Mouse (Mus musculus) kidney, embryonic 15.5 days (tissue): Measurements from ENCODE around the gene Prickle1. TPM values are rescaled to one million over a fixed set of nuclear protein-coding genes. Genes with fewer than 3 reads are reported as not detected.
A peak's percentile ranks its signal among the peaks of the same experiment; 100 is the strongest.

ENCODE experiments used
- ATAC-seq: fragments of 200-750 bp; cut with Nextera tagmentation; replicated peaks from 2 replicates; pipeline ENCODE4 v1.8.0; 2017; ENCODE audit warnings: moderate TSS enrichment; ENCODE audit not compliant: low FRiP score
- H3K27ac ChIP-seq: fragments of 300-500 bp; sonication (generic); 2 replicates; pipeline ENCODE4 v1.5.1; 2015; ENCODE audit warnings: mild to moderate bottlenecking, inconsistent platforms
- H3K27me3 ChIP-seq: fragments of 300-500 bp; sonication (generic); 2 replicates; pipeline ENCODE4 v1.6.1; 2015; ENCODE audit warnings: inconsistent platforms
- H3K36me3 ChIP-seq: fragments of 300-500 bp; sonication (generic); 2 replicates; pipeline ENCODE4 v1.6.1; 2015; ENCODE audit warnings: inconsistent platforms
- H3K4me1 ChIP-seq: fragments of 300-500 bp; sonication (generic); 2 replicates; pipeline ENCODE4 v1.6.1; 2015; ENCODE audit warnings: inconsistent platforms
- H3K4me2 ChIP-seq: fragments of 300-500 bp; sonication (generic); 2 replicates; pipeline ENCODE4 v1.6.1; 2015; ENCODE audit warnings: moderate library complexity, mild to moderate bottlenecking, inconsistent platforms
- H3K4me3 ChIP-seq: fragments of 300-500 bp; sonication (generic); replicated peaks from 2 replicates; pipeline ENCODE4 v1.5.1; 2015; ENCODE audit warnings: mild to moderate bottlenecking, inconsistent platforms
- H3K9ac ChIP-seq: fragments of 300-500 bp; sonication (generic); 2 replicates; pipeline ENCODE4 v1.6.1; 2015; ENCODE audit warnings: mild to moderate bottlenecking, inconsistent platforms
- H3K9me3 ChIP-seq: fragments of 300-500 bp; sonication (generic); replicated peaks from 2 replicates; pipeline ENCODE4 v1.6.1; 2016; ENCODE audit warnings: inconsistent platforms
- WGBS: fragments of 180-500 bp; shearing (Covaris S2); methylation state at CpG from one replicate; pipeline ENCODE4 v1.1.7; 2015; ENCODE audit warnings: mixed read lengths; 5-methylcytosine and 5-hydroxymethylcytosine counted together
- polyA plus RNA-seq: library from polyadenylated mRNA; unstranded; fragments of >200 nt; fragmentation: Nextera tagmentation; extraction: Ambion mirVana; gene quantifications from 2 replicates; pipeline ENCODE4 v1.2.1, GENCODE M21; 2015

Gene Prickle1
- polyA plus RNA-seq, 1 experiment from 2014 or later = 27.0 TPM

DNA sequence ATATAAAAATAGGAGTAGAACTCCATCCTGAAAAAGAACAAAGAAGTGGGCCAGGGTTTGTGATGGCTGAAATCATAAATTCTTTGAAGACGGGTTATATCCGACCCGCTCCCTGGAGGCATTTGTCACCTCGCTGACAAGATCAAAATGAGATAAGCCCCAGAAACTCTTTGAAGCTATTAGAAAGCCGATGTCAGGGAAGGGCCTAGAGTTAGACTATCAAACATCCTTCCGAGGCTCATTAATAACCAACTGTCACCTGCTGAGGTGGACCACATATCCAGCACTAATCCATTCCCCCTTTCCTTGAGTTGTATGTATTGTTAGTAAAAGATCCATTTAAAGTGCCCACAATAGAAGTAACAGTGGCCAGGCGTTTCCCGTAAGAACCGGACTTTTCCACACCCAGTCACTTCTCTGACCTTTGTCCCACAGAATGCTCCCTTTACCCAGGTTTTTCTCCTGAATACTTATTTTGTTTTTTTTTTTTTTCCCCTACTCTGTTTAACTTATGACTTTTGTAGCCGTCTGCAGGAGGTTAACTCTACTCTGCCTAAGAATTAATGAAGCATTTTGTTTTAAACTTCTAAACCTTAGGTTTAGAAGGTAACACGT, 24.7 kb downstream of the Prickle1 start:
- no peak overlapping the region for H3K27ac ChIP-seq
- H3K9ac ChIP-seq = no peak overlapping the region
- H3K4me1 ChIP-seq = peaks cover 37% of the 10 kb centered on the region
- no peak overlapping the region for H3K4me2 ChIP-seq
- H3K36me3 ChIP-seq = no peaks in the 10 kb centered on the region
- H3K4me3 ChIP-seq = no peak overlapping the region
- no peak for ATAC-seq
- H3K27me3 ChIP-seq = no peaks in the 10 kb centered on the region
- H3K9me3 ChIP-seq = no peaks in the 10 kb centered on the region
- WGBS = 46% methylated on average over 11 of the region's 11 CpGs

DNA sequence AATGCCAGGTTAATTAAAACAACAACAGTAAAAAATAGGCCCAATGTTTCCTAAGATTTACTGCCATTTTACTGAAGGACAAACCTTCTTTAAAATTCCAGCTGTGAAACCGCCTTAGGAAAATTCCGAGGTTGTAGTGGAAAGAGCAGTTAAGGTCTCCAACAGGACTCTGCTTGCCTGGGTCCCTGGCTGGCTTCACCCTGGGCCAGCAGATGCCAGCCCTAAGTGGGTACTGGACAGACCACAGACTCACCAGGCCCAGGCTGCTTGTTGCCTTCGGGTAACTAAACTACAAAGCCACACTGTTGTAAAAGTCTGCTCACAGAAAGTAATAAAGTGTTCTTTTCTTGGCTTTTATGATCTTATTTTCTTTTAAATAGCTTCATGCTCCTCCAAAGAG, 26.8 kb downstream of the Prickle1 start:
- H3K4me2 ChIP-seq = no peak overlapping the region
- 39% methylated on average over 3 of the region's 3 CpGs for WGBS
- no peaks in the 10 kb centered on the region for H3K27me3 ChIP-seq
- no peaks in the 10 kb centered on the region for H3K36me3 ChIP-seq
- H3K9ac ChIP-seq = no peak overlapping the region
- no peak overlapping the region for H3K4me3 ChIP-seq
- H3K4me1 ChIP-seq = peaks cover 33% of the 10 kb centered on the region
- peak overlapping the region; percentile 84 for H3K27ac ChIP-seq
- no peak for ATAC-seq
- no peaks in the 10 kb centered on the region for H3K9me3 ChIP-seq

DNA sequence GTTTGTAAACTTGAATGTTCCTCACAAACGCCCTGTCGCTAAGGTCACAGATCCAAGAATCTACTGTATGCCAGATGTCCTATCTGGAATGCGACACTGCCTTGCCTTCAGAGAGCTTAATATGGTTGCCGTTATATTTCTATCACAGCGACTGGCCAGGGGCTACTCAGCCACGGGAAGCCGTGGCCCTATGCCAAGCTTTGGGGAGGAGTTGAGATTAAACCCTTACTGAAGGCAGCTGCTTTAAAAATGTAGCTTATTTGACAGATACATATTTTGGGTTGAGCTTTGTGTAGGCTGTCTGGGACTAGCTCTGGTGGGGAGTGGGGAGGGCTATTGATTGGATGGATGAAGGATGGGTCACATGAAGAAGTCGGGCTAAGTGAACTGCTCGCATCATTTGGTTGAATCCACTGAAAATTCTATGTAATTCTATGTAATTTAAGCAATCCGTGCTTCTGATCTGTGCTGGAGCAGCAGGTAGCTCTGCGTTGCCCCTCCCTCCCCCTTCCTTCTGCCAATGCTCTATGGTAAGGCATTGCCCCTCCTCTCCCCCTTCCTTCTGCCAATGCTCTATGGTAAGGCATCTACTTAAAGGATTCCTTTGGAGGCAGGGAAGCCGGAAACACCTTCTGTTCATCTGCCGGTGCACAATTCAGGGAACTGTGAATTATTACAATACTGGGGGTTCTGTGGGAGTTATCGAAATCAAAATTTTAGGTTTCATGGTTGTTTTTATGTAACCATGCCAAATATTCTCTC, 28.0 kb downstream of the Prickle1 start:
- no peak overlapping the region for H3K4me2 ChIP-seq
- no peaks in the 10 kb centered on the region for H3K9me3 ChIP-seq
- no peak overlapping the region for H3K9ac ChIP-seq
- H3K27me3 ChIP-seq = no peaks in the 10 kb centered on the region
- no peak overlapping the region for H3K27ac ChIP-seq
- no peak overlapping the region for H3K4me3 ChIP-seq
- no peaks in the 10 kb centered on the region for H3K36me3 ChIP-seq
- WGBS = 69% methylated on average over 14 of the region's 14 CpGs
- peak; percentile 40; the same call in 1 of the 2 replicates for ATAC-seq
- H3K4me1 ChIP-seq = peaks cover 33% of the 10 kb centered on the region

DNA sequence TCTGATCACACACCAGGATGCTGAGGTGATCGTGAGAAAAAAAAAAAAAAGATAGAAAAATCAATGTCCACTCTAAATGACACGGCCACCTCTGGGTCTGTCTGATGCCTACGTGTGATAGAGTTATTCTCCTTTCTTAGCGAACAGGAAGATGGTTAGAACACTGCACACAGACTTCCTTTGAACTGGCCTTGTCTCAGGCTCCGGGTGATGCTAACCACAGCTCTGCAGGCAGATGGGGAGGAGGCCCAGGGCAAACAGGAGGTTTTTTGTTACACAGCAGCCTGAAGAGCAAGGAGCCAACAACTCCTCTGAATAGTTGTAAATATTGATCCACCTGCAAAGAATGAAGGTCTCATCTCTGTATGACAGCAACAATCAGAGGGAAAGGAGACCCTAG, 32.2 kb downstream of the Prickle1 start:
- no peak overlapping the region for H3K4me2 ChIP-seq
- no peak for ATAC-seq
- no peaks in the 10 kb centered on the region for H3K27me3 ChIP-seq
- no peak overlapping the region for H3K4me3 ChIP-seq
- 60% methylated on average over 5 of the region's 5 CpGs for WGBS
- no peak overlapping the region for H3K27ac ChIP-seq
- peaks cover 2% of the 10 kb centered on the region; the same call in 1 of the 2 replicates for H3K36me3 ChIP-seq
- H3K4me1 ChIP-seq = peaks cover 23% of the 10 kb centered on the region
- H3K9me3 ChIP-seq = no peaks in the 10 kb centered on the region
- H3K9ac ChIP-seq = no peak overlapping the region

DNA sequence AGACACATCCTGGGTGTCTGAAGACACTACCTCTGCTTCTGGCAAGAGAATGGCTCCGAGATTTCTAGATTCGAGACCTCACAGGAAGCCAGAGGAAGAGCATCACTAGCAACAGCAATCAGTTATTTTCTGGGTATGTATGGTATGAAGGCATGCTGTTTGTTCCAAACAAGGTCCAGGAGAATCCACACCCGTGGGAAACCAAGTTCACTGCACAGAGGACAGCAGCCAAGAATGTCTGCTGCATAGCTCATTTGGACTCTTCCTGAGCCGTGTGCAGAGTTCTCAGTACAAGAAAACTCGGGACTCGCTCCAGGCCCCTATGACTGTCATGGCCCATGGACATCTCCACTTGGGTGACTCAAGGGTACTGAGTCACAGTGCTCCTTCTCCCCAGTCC, 34.2 kb downstream of the Prickle1 start:
- Histone ChIP-seq H3K27me3 (no peaks in the 10 kb centered on the region), H3K9ac (no peak overlapping the region), H3K27ac (no peak overlapping the region), H3K4me2 (no peak overlapping the region), H3K36me3 (peaks cover 4% of the 10 kb centered on the region; the same call in 1 of the 2 replicates), H3K4me3 (no peak overlapping the region), H3K4me1 (peaks cover 8% of the 10 kb centered on the region; the same call in 1 of the 2 replicates), H3K9me3 (no peaks in the 10 kb centered on the region)
- no peak for ATAC-seq
- WGBS = 73% methylated on average over 6 of the region's 6 CpGs

DNA sequence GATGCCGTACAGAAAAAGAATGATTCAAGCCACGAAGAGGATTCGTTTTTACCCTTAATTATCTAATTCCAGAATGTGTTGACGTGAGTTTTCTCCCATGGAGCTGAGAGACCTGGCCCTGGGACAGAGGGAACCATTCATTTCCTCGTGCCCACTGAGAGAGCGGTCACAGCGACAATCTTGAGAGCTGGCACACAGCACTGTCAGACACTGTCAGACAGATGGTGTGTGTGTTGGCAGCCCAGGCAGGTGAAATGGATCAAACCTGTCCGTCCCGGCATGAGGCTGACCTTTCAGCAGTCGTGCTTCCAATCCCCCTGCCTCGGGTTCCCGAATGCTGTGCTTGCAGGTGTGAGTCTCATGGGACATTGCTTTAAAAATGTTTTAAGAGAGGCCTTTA, 37.3 kb downstream of the Prickle1 start:
- Histone ChIP-seq H3K4me1 (peaks cover 16% of the 10 kb centered on the region; the same call in 1 of the 2 replicates), H3K36me3 (peaks cover 4% of the 10 kb centered on the region; the same call in 1 of the 2 replicates), H3K4me2 (no peak overlapping the region), H3K27ac (no peak overlapping the region), H3K9ac (no peak overlapping the region), H3K9me3 (no peaks in the 10 kb centered on the region), H3K27me3 (no peaks in the 10 kb centered on the region), H3K4me3 (no peak overlapping the region)
- ATAC-seq = no peak
- WGBS = 88% methylated on average over 12 of the region's 12 CpGs

DNA sequence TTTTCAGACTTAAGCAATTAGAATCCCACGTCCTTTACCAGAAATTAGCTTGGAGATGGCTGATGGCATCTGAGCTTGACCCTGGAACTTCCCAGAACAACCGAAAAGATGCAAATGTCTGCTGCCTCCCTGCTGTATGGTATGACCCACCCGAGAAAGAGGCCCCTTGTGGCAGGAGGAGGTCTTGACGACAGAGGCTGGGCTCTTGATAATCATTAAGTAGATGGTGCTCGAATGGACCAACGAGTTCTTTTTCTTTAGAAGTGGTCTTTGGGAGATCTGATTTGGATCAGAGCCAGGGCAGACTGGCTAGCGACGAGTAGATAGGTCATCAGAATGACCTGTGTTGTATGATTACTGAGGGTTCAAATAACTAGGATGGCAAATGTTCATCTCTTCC, 40.0 kb downstream of the Prickle1 start:
- H3K27ac ChIP-seq = no peak overlapping the region
- peaks cover 4% of the 10 kb centered on the region; the same call in 1 of the 2 replicates for H3K36me3 ChIP-seq
- H3K4me1 ChIP-seq = peaks cover 28% of the 10 kb centered on the region
- 57% methylated on average over 8 of the region's 8 CpGs for WGBS
- no peaks in the 10 kb centered on the region for H3K9me3 ChIP-seq
- no peak overlapping the region for H3K9ac ChIP-seq
- H3K27me3 ChIP-seq = no peaks in the 10 kb centered on the region
- H3K4me2 ChIP-seq = no peak overlapping the region
- no peak overlapping the region for H3K4me3 ChIP-seq
- ATAC-seq = no peak

DNA sequence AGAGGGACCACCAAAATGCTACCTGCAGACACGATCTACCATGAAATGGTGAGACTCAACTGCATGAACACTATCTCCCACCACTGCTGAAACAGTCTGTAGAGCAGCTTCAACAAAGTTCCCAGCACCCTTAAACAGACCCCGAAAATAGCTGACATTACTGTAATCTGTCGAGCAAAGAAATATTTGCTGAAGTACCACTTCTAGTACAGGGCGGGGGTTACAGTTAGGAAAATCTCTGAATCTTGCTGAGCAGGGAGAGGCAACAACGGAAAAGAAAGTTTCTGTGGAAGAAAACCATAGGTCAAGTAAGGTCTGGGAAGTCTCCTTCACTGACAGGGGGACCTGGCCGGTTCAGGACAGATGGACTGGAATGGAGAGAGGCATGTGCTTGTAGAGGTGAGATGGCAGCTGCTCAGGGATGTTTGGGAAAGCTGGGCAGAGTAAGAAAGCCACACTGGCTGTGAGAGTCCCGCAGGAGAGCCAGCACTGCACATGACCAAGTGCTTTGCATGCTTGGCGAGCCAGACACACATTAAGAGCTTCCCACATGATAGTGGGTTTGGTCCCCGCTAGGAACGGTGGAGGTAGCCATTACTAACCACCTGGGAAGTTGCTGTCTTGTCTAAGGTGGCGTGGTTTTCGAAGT, 41.4 kb downstream of the Prickle1 start:
- Histone ChIP-seq H3K36me3 (peaks cover 4% of the 10 kb centered on the region; the same call in 1 of the 2 replicates), H3K27ac (peak overlapping the region; percentile 19; the same call in 1 of the 2 replicates), H3K9me3 (no peaks in the 10 kb centered on the region), H3K4me2 (no peak overlapping the region), H3K27me3 (no peaks in the 10 kb centered on the region), H3K4me3 (no peak overlapping the region), H3K4me1 (peaks cover 28% of the 10 kb centered on the region), H3K9ac (no peak overlapping the region)
- ATAC-seq = no peak
- 82% methylated on average over 12 of the region's 12 CpGs for WGBS

DNA sequence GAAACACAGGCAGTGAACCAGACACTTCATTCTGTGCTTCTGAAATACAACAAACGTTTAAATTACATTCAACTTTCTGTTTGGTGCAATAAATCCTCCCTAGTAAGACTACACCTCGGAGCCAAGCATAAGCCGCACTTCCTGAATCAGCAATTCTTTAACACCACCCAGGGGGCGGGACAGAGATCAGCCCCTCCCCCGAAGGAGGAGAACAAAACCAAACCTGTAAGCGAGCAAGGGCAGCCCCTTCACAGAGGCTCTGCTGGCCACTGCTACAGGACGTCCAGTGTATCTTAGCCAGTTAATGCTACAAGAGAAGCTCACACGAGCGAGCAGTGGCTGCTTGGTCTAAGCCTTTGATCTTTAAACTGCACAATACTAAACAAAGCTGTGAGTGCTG, 43.5 kb downstream of the Prickle1 start:
- Histone ChIP-seq H3K27ac (peak overlapping the region; percentile 70), H3K9ac (no peak overlapping the region), H3K9me3 (no peaks in the 10 kb centered on the region), H3K4me2 (peak overlapping the region; percentile 19), H3K4me3 (peak overlapping the region; percentile 4; the same call in 1 of the 2 replicates), H3K4me1 (peaks cover 28% of the 10 kb centered on the region), H3K36me3 (no peaks in the 10 kb centered on the region), H3K27me3 (no peaks in the 10 kb centered on the region)
- peak; percentile 93 for ATAC-seq
- WGBS = 1% methylated on average over 9 of the region's 9 CpGs

DNA sequence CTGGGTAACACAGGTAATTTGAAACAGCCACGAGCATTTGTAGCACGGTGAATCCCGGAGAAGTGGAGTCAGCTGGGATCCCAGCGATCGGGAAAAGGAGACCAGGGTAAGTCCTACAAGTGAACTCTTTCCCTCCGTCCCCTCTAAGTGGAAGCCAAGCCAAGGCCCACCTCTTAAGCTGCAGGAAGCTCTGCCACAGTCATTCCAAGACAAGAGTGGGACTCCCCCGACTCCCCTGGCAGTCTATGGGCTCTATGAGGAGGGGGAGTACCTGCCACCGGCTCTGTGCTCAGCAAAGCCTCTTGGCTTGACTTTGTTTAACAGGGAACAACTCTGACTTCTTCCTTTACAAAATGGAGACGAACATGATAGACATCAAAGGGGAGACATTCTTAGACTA, 47.4 kb downstream of the Prickle1 start:
- Histone ChIP-seq H3K9ac (no peak overlapping the region), H3K4me1 (peaks cover 22% of the 10 kb centered on the region), H3K9me3 (no peaks in the 10 kb centered on the region), H3K4me3 (no peak overlapping the region), H3K27me3 (no peaks in the 10 kb centered on the region), H3K4me2 (no peak overlapping the region), H3K36me3 (no peaks in the 10 kb centered on the region), H3K27ac (no peak overlapping the region)
- ATAC-seq = no peak
- 69% methylated on average over 9 of the region's 9 CpGs for WGBS

DNA sequence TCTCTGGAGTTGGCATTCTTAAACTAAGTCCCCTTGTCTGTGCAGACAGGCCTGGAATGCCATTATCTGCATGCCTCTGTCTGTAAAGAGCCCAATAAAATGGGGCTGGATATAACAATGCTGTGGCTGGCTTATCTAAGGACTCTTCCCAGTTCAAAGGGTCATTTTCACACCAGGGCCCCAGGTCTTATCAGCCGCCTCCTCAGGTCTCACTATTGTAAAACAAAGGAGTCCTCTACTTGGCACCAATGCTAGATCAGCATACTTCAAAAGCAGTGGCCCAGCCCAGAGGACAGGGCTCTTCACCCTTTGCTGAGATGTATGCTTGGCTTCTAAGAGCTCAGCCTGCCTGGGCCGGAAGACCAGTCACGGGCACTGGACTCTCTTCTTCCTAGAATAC, 56.3 kb downstream of the Prickle1 start:
- 80% methylated on average over 3 of the region's 3 CpGs for WGBS
- H3K9ac ChIP-seq = no peak overlapping the region
- H3K9me3 ChIP-seq = no peaks in the 10 kb centered on the region
- H3K27ac ChIP-seq = no peak overlapping the region
- no peaks in the 10 kb centered on the region for H3K27me3 ChIP-seq
- no peak overlapping the region for H3K4me3 ChIP-seq
- peaks cover 6% of the 10 kb centered on the region for H3K4me1 ChIP-seq
- no peaks in the 10 kb centered on the region for H3K36me3 ChIP-seq
- H3K4me2 ChIP-seq = no peak overlapping the region
- no peak for ATAC-seq

DNA sequence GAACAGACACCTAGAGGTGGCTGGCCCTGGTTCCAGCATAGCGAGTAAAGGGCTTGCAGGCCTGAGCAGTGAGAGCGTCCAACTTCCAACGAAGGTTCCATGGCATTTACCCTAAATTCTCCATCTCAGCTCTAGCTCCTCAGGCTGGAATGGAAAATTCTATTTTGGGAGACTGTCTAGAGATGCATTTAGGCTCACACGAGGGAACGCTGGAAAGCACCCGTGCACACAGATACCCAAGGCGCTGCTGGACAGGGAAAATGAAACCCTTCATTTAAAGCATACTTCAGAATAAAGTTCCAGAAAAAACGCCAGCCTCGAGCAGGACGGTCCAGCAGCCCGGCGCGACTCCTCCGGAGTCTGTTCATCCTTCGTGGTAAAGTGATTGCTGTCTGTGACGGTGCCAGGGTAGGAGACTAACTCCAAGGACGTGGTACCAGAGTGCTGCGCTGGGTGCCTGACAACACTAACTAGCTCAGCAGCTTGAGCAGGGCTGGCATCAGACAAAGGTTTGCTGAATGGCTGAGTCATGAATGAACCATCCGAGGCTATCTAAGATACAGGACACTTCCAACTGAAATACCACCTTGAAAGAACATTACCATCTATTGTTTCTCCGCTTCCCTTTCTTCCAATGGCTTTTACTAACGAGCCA, 57.0 kb downstream of the Prickle1 start:
- Histone ChIP-seq H3K9me3 (no peaks in the 10 kb centered on the region), H3K27ac (no peak overlapping the region), H3K36me3 (no peaks in the 10 kb centered on the region), H3K9ac (no peak overlapping the region), H3K27me3 (no peaks in the 10 kb centered on the region), H3K4me2 (no peak overlapping the region), H3K4me3 (no peak overlapping the region), H3K4me1 (peaks cover 6% of the 10 kb centered on the region)
- WGBS = 84% methylated on average over 21 of the region's 21 CpGs
- no peak for ATAC-seq
